Mouse (Mus musculus) liver, adult 2 months (tissue): ENCODE measurements around the gene Npas2.

Source experiments
- CTCF ChIP-seq: fragments of 200-500 bp; IDR thresholded peaks from 2 replicates; pipeline ENCODE4 v1.5.1; 2011; ENCODE audit warnings: low read depth, low read length, control low read depth
- POLR2A ChIP-seq: fragments of 200-500 bp; IDR thresholded peaks from 2 replicates; pipeline ENCODE4 v1.6.1; 2011; ENCODE audit warnings: low read length, control low read depth; ENCODE audit not compliant: insufficient read depth; ENCODE audit errors: extremely low read depth

- TF ChIP-seq POLR2A (no peak), CTCF (no peak)
Observed at GRCm38 (mm10) chr1:39260183-39260978, 66.8 kb downstream of the Npas2 start.
